Mouse (Mus musculus): ENCODE measurements around the gene Zscan4f. TPM values are rescaled to one million over a fixed set of nuclear protein-coding genes. Genes with fewer than 3 reads are reported as not detected.
"Not testable (repeated sequence)": the region's sequence is repeated elsewhere in the genome, so short reads cannot be mapped to it uniquely, and the experiment has no call there.

Zscan4f gene
- not detected in 2 replicates for polyA plus RNA-seq (2015; fragmentation: Nextera tagmentation; extraction: Ambion mirVana)

DNA sequence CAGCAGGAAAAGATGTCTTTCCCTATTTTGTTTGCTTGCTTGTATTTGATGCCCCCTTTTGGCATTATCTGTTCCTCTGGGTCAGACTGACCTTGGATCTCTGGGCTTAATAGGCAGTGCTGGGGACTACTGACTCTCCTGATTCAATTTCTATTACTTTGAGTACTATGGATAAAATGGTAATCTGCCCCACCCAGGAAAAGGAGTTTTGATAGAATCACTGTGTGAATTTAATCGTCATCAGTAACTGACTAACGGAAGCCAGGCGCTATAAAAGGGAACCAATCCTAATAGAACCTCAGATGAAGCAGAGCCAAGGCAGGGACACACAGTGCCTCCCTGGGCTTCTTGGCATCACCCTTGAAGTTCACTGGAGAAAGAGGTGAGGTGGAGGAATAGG, at the start of gene Zscan4f:
TSS of gene Zscan4f (plus strand) at position 301 of the 400 bp plus-strand sequence.
- H3K36me3 ChIP-seq (ENCODE audit: insufficient read depth, low read length); DNase-seq (ENCODE audit: low spot score); H3K27ac ChIP-seq (ENCODE audit: low read length); H3K4me1 ChIP-seq (ENCODE audit: insufficient read depth, low read depth, low read length); H3K9me3 ChIP-seq (ENCODE audit: low read length); ATAC-seq; H3K4me3 ChIP-seq (ENCODE audit: low read depth, low read length); H3K4me2 ChIP-seq (replicated peaks; ENCODE audit: low read depth, low read length); H3K9ac ChIP-seq (replicated peaks; ENCODE audit: low read depth); H3K27me3 ChIP-seq (replicated peaks; ENCODE audit: insufficient read depth, low read length): not testable (repeated sequence)
- 81% methylated on average over 3 of the region's 3 CpGs for WGBS

- not testable (repeated sequence) for H3K4me1 ChIP-seq (ENCODE audit: insufficient read depth, low read depth, low read length); H3K9ac ChIP-seq (replicated peaks; ENCODE audit: low read depth); H3K9me3 ChIP-seq (ENCODE audit: low read length); H3K4me3 ChIP-seq (ENCODE audit: low read depth, low read length); H3K36me3 ChIP-seq (ENCODE audit: insufficient read depth, low read length); H3K27me3 ChIP-seq (replicated peaks; ENCODE audit: insufficient read depth, low read length); ATAC-seq; H3K4me2 ChIP-seq (replicated peaks; ENCODE audit: low read depth, low read length); H3K27ac ChIP-seq (ENCODE audit: low read length); DNase-seq (ENCODE audit: low spot score)
Observed at GRCm38 (mm10) chr7:11384641-11385040, 13.1 kb upstream of the Zscan4f start.

Small RNA genes lying within 50 kb of the gene (microRNA-seq; reads per million reads assigned to microRNA genes)
- gene Gm23087 = not detected

Other genes with a start within 250 kb of the Zscan4f start
- gene Zscan4d, start 231.8 kb upstream of the Zscan4f start, polyA plus RNA-seq (2015; fragmentation: Nextera tagmentation; extraction: Ambion mirVana) = not detected in 2 replicates
- not detected in 2 replicates for gene Zscan4e, start 87.2 kb upstream of the Zscan4f start, polyA plus RNA-seq (2015; fragmentation: Nextera tagmentation; extraction: Ambion mirVana)
- gene Zscan4-ps2, start 116.4 kb downstream of the Zscan4f start, polyA plus RNA-seq (2015; fragmentation: Nextera tagmentation; extraction: Ambion mirVana) = not detected in 2 replicates
- gene Zscan4-ps3, start 211.4 kb downstream of the Zscan4f start, polyA plus RNA-seq (2015; fragmentation: Nextera tagmentation; extraction: Ambion mirVana) = not detected in 2 replicates